Mouse (Mus musculus): ENCODE data around the gene Noxo1.

Noxo1 gene

DNA sequence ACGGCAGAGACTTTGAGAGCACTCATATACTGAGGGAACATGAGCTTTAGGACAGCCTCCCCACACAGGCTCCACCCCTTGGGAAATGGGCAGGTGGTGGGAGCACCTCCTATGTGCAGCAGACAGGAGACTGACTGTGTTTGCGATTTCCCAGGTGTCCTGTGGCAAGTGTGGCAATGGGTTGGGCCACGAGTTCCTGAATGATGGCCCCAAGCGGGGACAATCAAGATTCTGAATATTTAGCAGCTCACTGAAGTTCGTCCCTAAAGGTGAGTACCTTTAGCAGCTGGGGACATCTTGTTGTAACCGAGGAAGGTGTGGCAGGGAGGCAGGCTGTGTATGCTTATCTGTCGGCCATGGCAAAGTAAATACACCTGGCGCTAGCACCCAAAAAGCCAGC is 43.9 kb downstream of the Noxo1 start:
- no peak for DNase-seq (ENCODE audit: low read depth, low spot score)

DNA sequence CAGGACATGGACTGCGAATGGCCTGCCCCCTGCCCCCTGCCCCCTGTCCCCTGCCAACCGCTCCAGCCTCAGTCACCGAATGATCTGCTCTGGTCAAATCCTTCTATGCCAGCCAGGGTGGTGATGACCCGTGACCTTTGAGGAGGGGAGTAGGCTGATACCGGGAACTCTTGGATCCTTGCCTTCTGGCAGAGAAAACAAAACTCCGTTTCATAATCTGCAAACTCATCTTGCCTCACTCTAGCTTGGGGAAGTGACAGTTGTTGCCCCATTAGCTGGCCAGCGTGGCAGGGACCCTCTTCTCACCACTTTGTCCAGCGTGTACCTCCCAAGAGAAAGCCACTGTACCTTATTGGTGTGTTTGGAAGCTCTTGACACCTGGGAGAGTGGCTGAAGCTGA is 46.3 kb downstream of the Noxo1 start:
- DNase-seq (ENCODE audit: low read depth, low spot score): peak; percentile 81

DNA sequence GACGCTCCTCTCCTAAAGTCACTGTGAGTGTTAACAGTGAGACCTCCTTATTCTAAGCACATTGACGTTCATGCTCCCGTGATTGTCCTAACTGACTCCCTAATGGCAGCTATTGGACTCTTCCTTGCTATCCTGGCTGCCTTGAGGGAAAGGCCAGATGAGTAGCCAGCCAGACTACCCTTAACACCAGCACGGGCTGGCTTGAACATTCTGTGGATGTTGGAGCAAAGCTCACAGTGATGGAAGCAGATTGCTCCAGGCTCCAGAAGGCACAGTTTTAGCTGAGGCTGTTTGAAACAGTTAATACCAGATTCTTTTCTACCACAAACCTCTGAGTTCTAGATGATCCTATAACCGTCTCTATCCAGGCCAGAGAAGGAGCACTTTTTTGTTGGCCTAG is 47.9 kb downstream of the Noxo1 start:
- DNase-seq (ENCODE audit: low read depth, low spot score): no peak

DNA sequence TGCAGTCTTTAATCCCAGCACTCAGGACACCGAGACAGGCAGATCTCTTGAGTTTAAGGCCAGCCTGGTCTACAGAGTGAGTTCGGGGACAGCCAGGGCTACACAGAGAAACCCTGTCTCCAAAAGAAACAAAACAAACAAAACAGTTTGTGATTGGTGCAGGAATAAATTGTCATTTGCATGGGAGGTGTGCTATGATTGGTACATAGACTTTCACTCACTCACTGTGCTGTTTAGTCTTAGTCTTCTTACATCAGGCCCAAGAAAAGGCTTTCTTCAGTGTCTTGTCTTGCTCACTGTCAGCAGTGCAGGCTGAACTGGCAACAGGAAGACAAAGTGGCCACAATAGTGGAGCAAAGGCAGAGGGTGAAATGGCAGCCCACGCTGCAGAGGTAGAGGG is 48.3 kb downstream of the Noxo1 start:
- DNase-seq (ENCODE audit: low read depth, low spot score): no peak

DNA sequence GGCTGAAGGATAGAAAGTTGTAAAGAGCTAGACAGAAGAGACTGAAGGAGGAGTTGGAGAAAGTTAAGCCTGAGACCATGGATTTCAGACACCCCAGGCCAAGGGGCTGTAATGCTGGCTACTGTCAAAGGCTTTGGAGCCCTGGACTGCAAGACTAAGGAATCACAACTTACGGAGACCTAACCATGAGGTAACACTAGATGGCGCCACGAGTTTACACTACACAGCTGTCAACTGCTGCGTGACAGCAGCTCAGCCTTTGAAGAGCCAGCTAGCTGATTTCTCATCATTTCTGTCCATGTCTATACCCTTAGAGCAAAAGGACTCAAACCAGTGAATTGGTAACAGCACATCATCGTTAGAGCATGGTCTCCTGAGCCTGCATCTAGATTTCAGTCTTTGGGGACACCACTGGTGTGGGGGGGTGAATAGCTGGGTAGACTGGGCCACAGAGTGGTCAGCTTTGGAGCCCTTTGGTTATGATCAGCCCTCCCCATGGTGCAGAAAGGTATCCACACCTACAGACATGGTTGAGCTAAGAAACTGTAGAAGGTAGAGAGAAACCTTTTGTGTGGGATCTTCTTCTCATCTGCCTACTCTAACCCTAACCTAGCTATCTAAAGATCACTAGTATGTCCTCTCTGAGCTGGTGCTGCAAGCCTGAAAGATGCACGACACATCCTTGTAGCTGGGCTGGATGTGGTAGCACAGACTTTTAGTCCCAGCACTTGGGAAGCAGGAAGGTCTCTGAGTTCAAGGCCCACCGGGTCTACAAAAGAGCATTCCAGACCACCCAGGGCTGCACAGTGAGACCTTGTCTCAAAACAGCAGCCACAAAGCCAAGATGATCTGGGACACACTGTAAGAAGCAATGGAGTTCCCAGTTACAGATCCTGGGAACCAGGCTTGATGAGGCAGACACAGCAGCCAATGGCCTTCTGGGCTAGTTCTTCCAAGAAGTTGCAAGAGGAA is 49.8 kb downstream of the Noxo1 start:
- DNase-seq (ENCODE audit: low read depth, low spot score): peak; percentile 94

DNA sequence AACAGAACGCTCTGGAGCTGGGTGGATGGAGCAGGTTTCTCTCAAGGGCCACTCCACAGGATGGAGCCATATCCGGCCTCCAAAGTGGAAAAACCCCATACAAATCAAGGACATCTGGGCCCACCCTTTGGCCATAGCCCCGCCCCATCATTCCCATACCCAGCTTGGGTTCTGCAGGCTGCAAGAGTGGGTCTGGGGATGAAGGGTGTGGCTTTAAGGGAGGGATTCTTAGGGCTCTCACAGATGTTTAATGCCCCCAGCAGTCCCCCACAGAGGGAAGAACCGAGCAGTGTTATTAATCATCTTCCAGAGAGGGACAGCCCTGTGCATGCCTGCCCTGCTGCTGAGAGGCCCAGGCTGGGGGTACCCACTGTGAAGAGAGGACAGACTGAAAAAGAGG is 51.0 kb downstream of the Noxo1 start:
- no peak for DNase-seq (ENCODE audit: low read depth, low spot score)
